Mouse (Mus musculus): ENCODE results near the gene Zscan12. TPM values are rescaled to one million over a fixed set of nuclear protein-coding genes. Genes with fewer than 3 reads are reported as not detected.

The Zscan12 gene
- 1 to 10 TPM; 3.6 to 4.8 TPM for total RNA-seq (2023)

GRCm38 (mm10) chr13:21362621-21363248, at the start of gene Zscan12:
TSS of gene Zscan12 (plus strand) at chr13:21362820.

GRCm38 (mm10) chr13:21346610-21347009, 16.0 kb upstream of the Zscan12 start, which contains the start of gene Olfr1367:
TSS of gene Olfr1367 (plus strand) at chr13:21346910.

GRCm38 (mm10) chr13:21402287-21402846, 39.7 kb downstream of the Zscan12 start, which contains the start of gene Zkscan3:
TSS of gene Zkscan3 (minus strand) at chr13:21402755.

Other genes starting within 250 kb of the Zscan12 start
- not detected for gene Olfr263, start 233.2 kb upstream of the Zscan12 start, total RNA-seq (2023)
- not detected for gene Olfr1368, start 217.0 kb upstream of the Zscan12 start, total RNA-seq (2023)
- gene Trim27, start 183.4 kb upstream of the Zscan12 start, total RNA-seq (2023) = 10 to 100 TPM; 49.7 to 56.3 TPM
- not detected for gene Gpx5, start 70.1 kb upstream of the Zscan12 start, total RNA-seq (2023)
- not detected for gene Gpx6, start 50.7 kb upstream of the Zscan12 start, total RNA-seq (2023)
- not detected for gene Olfr1367, start 15.9 kb upstream of the Zscan12 start, total RNA-seq (2023)
- 10 to 100 TPM; 38.4 to 40.3 TPM for gene Zkscan3, start 39.9 kb downstream of the Zscan12 start, total RNA-seq (2023)
- gene Pgbd1, start 78.2 kb downstream of the Zscan12 start, total RNA-seq (2023) = not detected
- 10 to 100 TPM; 39.7 to 41.9 TPM for gene Zscan26, start 90.9 kb downstream of the Zscan12 start, total RNA-seq (2023)
- under 1 TPM; 0.45 to 0.61 TPM for gene Nkapl, start 105.7 kb downstream of the Zscan12 start, total RNA-seq (2023)
- 1 to 10 TPM in 1 of 2 experiments, under 1 TPM in 1; 0.21 to 1.3 TPM for gene Zkscan4, start 116.1 kb downstream of the Zscan12 start, total RNA-seq (2023)
- gene Gm10065, start 116.6 kb downstream of the Zscan12 start, total RNA-seq (2023) = not detected
- 1 to 10 TPM; 3.2 to 4.5 TPM for gene AK157302, start 132.4 kb downstream of the Zscan12 start, total RNA-seq (2023)
- 10 to 100 TPM; 13.1 to 17.2 TPM for gene Gm11273, start 138.6 kb downstream of the Zscan12 start, total RNA-seq (2023)
- gene Zkscan8, start 168.3 kb downstream of the Zscan12 start, total RNA-seq (2023) = 1 to 10 TPM; 4.9 to 5.6 TPM
- gene Olfr1366, start 180.0 kb downstream of the Zscan12 start, total RNA-seq (2023) = not detected
- gene Olfr1535, start 197.1 kb downstream of the Zscan12 start, total RNA-seq (2023) = not detected
- not detected for gene Olfr1364, start 218.9 kb downstream of the Zscan12 start, total RNA-seq (2023)

All from monocyte, adult 59 days (primary cell).